Mouse (Mus musculus): Measurements from ENCODE around the gene Rrp12.
"Not testable (repeated sequence)": the region's sequence is repeated elsewhere in the genome, so short reads cannot be mapped to it uniquely, and the experiment has no call there.

The Rrp12 gene

DNA sequence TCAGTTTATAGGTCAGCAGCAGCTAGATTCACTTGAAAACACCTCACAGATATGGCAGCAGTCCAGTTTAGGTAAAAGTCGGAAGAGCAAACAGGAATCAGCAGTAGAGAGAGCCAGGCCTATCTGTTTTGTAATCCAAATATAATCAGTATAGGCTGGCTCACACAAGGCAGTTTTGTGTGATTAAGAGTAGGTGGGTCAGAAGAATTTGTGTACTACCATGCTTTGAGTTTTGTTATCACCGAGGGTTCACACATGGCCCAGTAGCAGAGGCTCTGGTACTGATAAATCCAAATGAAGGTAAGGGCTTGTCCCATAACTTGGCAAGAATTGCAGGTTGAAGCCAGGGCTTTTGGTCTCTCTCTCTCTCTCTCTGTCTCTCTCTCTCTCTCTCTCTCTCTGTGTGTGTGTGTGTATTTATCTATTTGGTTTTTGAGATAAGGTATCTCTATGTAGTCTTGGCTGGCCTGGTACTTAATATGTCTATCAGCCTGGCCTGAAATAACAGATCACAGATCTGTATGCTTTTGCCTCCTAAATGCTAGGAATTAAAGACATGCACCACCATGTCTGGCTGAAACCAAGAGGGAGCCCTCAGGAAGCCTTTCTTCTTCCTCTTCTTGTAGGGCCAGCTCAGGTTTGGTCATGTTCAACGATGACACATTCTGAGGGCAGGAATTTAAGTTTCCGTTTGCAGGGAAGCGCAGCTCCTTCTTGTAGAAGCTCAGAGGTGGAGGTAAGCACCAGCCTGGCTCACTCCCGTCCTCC lies 10.5 kb upstream of the Rrp12 start:
- DNase-seq (ENCODE audit: low spot score), result no peak

GRCm38 (mm10) chr19:41905246-41905645 lies 9.3 kb upstream of the Rrp12 start:
- no peak for DNase-seq (ENCODE audit: low spot score)

DNA sequence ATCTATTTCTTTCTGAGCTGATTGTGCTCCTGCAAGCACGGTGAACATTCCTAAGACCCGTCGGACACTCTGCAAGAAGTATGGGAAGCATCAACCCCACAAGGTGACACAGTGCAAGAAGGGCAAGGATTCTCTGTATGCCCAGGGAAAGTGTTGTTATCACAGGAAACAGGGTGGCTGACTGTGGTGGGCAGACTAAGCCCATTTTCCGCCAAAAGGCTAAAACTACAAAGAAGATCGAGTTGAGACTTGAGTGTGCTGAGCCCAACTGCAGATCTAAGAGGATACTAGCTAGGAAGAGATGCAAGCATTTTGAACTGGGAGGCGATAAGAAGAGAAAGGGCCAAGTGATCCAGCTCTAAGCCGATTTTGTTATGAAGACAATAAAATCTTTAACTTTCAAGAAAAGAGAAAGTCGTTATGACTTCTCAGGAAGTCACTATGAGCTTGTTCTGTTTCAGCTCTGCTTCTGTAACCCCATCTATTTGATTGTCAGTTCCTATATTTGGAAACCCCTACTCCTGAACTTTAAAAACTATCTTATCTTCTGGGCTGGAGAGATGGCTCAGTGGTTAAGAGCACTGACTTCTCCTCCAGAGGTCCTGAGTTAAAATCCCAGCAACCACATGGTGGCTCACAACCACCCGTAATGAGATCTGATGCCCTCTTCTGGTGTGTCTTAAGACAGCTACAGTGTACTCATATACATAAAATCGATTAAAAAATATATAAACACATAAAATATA lies 7.0 kb upstream of the Rrp12 start:
- DNase-seq (ENCODE audit: low spot score), result no peak

GRCm38 (mm10) chr19:41901696-41902095 lies 5.7 kb upstream of the Rrp12 start:
- no peak for DNase-seq (ENCODE audit: low spot score)

- no peak for DNase-seq (ENCODE audit: low spot score)
These were observed 4.6 kb upstream of the Rrp12 start for GRCm38 (mm10) chr19:41900495-41901090.

GRCm38 (mm10) chr19:41898860-41899259 lies 2.9 kb upstream of the Rrp12 start:
- peak; percentile 63 for DNase-seq (ENCODE audit: low spot score)

GRCm38 (mm10) chr19:41896319-41896711 lies 342 bp upstream of the Rrp12 start:
- DNase-seq (ENCODE audit: low spot score), result no peak

DNA sequence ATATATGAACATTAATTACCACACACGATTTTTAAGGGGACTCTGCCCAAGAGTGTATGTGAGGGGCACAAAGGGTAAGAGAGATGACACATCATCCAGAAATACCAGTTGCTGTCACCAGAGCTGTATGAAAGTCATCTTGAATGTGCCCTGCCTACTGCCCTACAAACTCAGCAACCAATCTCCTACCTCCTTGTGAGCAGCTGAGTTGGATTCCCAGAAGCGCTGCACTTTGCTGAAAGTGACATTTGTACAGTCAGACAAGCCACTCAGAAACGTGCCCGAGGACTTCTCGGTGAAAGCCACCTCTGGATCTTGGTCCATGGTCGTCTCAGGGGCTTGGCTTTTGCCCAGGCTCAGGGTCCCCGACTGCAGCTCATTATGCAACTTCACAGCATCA lies 1.0 kb downstream of the Rrp12 start:
- peak; percentile 74 for DNase-seq (ENCODE audit: low spot score)

GRCm38 (mm10) chr19:41888191-41888590 lies 7.8 kb downstream of the Rrp12 start:
- peak; percentile 81 for DNase-seq (ENCODE audit: low spot score)

DNA sequence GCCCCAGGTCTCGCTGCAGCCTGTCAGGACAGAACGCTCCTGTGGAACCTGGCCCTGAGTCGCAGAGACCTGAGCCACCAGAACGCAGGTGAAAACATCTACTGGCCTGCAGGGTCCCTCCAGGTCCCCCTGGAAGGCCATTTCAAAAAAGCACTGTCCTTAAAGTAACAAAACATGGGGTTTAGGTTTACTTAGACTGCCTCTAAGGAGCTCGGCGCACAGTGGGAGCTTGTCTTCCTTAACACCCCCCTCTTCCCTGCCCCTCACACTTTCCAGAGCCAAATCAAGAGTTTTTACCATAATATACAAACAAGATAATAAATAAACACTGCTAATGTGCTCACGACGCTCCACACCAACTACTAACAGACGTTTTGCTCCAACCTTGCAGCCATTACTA lies 12.1 kb downstream of the Rrp12 start:
- DNase-seq (ENCODE audit: low spot score), result no peak

- no peak for DNase-seq (ENCODE audit: low spot score)
These were observed 14.1 kb downstream of the Rrp12 start for GRCm38 (mm10) chr19:41881842-41882241.

DNA sequence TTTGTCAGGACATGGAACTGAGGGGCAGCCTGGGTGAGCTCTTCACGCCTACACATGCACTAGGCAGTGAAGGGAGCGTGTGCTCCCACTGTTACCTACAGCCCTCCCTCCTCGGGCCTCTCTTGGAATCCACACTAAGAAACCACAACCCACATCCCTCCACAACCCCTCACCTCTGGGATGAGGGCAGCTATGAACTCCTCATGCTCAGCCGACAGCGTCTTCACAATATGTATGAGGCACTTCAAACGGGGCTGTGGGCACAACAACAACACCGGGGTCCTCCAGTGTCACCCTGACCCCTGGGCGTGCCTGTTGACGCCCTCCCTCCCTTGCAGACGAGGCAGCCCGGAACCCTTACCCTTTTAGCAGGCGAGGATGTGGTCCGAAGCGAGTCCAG lies 21.6 kb downstream of the Rrp12 start:
- no peak for DNase-seq (ENCODE audit: low spot score)

DNA sequence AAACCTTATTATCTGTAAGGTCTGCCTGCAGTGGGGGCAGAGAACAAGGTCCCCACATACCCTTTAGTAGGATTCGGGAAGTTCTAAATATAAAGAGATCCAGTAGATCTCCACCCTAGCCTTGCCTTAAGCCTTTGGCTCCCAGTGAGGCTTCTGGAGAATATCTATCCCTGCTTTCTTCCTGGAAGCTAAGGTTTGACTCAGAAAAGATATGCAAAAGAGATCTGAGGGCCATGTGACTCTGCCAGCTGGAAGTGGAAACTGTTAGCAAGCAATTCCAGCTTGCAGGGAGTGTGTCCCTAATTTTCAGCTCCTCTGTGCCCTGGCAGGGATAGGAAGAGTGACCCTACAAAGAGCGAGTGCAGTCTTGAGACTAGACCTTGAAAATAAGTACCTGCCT lies 23.7 kb downstream of the Rrp12 start:
- no peak for DNase-seq (ENCODE audit: low spot score)

GRCm38 (mm10) chr19:41869946-41870345 lies 26.0 kb downstream of the Rrp12 start:
- DNase-seq (ENCODE audit: low spot score), result not testable (repeated sequence)

- no peak for DNase-seq (ENCODE audit: low spot score)
These were observed 26.7 kb downstream of the Rrp12 start for GRCm38 (mm10) chr19:41869296-41869695.

- DNase-seq (ENCODE audit: low spot score), result no peak
These were observed 29.3 kb downstream of the Rrp12 start for GRCm38 (mm10) chr19:41866707-41867106.

DNA sequence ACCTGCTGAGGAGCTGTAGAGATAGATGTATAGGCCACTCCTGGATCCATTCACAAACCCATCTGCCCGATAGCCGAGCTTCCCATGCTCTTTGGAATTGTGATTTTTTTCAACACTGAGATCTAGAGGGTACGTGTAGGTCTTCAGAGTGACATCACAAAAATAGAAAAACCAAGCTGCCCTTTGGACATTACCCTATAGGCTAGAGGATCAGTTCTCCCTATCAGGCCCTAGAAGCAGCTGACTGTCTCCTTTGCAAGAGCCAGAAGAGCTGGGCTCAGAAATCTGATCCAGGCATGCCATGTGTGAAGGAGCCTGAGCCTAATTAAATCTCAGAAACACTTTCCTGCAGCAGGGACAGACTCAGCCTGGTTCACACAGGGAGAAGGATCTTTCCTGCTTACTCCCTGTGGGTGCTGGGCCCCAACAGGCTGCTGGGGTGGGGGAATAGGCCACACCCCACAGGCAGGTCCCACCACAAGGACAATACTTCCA lies 38.1 kb downstream of the Rrp12 start:
- no peak for DNase-seq (ENCODE audit: low spot score)

DNA sequence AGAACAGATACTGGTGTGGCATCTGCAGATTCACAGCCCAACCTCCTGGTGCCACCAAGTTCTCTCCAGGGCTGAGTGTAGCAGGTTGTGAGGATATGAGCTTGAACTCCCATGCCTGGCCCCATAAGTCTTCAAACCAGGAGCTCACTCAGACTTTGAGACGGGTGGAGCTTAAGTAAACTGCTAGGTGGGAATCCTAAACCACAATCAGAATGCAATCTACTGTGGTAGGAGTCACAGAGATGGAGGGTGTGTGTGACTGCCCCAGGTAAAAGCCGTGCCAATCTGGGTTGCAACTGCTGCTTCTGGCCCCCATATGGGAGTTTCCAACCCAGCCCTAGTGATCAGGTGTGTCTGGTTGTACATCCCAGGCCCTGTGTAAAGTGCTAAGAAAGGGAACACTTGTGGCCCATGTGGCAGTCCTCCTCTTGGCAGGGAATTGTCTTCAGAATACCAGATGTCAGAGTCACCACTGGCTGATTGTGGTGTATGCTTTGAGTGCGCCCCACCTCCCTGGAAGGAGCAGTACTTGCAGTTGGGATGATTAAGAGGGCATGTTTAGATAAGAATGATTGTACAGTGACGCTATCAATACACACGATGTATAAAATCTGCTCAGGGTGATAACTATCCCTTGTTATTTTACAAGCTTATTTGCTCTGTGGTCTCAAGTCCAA lies 38.7 kb downstream of the Rrp12 start:
- no peak for DNase-seq (ENCODE audit: low spot score)

DNA sequence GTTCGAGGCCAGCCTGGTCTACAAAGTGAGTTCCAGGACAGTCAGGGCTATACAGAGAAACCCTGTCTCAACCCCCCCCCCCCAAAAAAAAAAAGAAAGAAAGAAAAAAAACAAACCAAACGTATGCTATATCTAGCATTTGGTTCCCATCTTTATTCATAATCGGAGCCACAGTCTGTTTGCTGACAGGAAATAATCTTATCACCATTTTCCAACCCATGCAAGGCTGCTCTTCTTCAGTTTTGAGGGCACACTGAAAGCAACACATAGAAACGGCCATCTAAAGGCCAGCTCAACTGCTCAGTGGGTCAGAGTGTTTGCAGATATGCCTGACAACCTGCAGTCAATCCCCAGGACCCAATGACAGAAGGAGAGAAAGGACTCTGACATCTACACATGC lies 43.5 kb downstream of the Rrp12 start:
- no peak for DNase-seq (ENCODE audit: low spot score)

DNA sequence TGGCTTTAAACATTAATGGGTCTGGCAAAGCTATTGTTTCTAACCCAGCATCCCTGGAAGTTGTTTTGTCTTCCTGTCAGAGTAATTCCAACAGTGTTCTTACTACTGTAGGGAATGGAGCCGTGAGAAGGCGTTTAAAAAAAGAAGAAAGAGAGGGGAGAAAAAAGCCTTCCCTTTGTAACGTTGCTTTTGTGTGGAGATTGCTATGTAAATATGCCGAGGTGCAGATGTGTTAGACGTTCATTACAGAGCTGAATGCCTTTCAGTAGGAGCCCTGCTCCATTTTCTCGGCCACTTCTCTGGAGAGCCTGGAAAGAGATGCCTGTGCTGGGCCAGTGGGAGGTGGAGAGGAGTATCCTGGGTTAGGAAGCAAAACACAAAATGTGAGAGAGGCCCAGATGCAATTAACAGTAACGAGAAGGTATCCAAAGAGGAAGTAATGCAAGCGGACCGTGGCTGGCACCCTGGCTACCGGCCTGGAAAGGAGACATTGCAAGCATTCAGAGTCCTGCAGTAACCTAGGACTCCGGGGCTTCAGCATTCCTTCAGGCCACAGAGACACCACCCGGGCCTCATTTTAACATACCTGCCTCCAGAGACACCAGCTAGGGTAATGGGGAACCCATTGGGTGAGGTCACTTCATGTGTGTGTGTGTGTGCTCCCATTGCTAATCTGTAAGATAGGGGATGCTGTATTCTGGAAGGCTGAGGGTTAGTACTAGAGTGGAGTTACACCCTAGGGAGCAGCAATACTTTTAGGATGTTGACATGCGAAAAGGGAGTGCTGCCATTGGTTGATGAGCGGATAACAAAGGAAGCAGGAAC lies 45.0 kb downstream of the Rrp12 start:
- DNase-seq (ENCODE audit: low spot score), result no peak

DNA sequence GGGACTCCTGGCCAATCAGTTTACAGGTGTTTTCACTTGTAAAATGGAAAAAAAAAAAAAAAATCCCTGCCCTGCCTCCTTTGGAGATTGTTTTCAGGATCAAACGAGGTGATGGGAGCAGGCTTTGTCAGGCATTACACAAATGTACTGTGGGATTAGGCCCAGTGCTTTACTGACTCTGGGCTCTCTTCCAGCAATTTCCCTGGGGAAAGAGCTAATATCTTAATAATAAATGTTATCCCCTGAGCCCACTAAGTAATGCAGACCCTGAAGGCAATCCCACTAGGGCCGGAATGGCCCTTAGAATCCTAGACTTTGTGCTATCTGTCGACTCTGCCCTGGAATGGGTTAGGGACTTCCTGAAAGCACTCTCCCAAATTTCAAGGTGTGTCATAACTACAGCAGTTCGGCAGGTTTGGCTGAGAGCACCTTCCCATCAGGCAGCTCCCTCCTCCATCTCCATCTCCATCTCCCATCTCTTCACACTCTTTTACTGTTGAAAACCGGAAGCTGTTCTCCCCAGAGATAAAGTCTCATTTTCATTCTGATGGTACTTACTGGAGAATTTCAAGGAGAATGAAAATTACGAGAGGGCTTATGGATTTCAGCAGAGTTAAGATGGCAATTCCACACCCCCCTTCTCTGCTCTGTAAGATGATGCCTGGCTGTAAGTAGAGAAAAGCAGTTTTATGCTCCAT lies 45.8 kb downstream of the Rrp12 start:
- no peak for DNase-seq (ENCODE audit: low spot score)

Data from c-Kit-positive CD71-positive TER-119-positive erythroid progenitor cells, embryonic 14.5 days (primary cell).